Mouse (Mus musculus) heart, adult 2 months (tissue): ENCODE data around the gene Thtpa.

Source experiments
- CTCF ChIP-seq: fragments of 200-600 bp; IDR thresholded peaks from 2 replicates; pipeline ENCODE4 v1.8.1; 2022; ENCODE audit warnings: antibody characterized with exemption, mild to moderate bottlenecking, moderate library complexity
- EP300 ChIP-seq: fragments of 200-500 bp; IDR thresholded peaks from 2 replicates; pipeline ENCODE4 v1.6.1; 2011; ENCODE audit warnings: low read depth, low read length, control low read depth; ENCODE audit not compliant: insufficient read depth
- POLR2A ChIP-seq: fragments of 200-500 bp; IDR thresholded peaks from 2 replicates; pipeline ENCODE4 v1.6.1; 2011; ENCODE audit warnings: mild to moderate bottlenecking, low read depth, low read length, control low read depth; ENCODE audit not compliant: insufficient read depth

GRCm38 (mm10) chr14:55122359-55122758, 27.8 kb downstream of the Thtpa start:
- TF ChIP-seq POLR2A (no peak), EP300 (no peak), CTCF (no peak)
